Mouse (Mus musculus) granulocyte monocyte progenitor cell, adult 5-6 weeks (primary cell): ENCODE data around the gene Foxj2. TPM values are rescaled to one million over a fixed set of nuclear protein-coding genes. Genes with fewer than 3 reads are reported as not detected.

ENCODE experiments used
- ATAC-seq: replicated peaks from 2 replicates; pipeline ENCODE4 v1.8.0; 2016; ENCODE audit warnings: mild to moderate bottlenecking, moderate TSS enrichment, inconsistent platforms; ENCODE audit not compliant: poor library complexity, severe bottlenecking
- total RNA-seq, 2 experiments: library from RNA; stranded (forward) in 1 of 2; stranded (reverse) in 1 of 2; fragments of 200-712, 200-1000 nt in 1 of 2; fragments of >200 nt in 1 of 2; fragmentation: Nextera tagmentation in 1 of 2; gene quantifications; 2 replicates each; pipeline ENCODE4 v1.2.3; 2014 to 2017

The Foxj2 gene
- total RNA-seq, 2 experiments from 2014 or later = 3.5 to 8.1 TPM

- ATAC-seq = peak; percentile 48
These were observed 7.7 kb upstream of the Foxj2 start for GRCm38 (mm10) chr6:122811771-122812600.

GRCm38 (mm10) chr6:122812716-122813115 lies 7.0 kb upstream of the Foxj2 start:
- no peak for ATAC-seq

- ATAC-seq = no peak
These were observed 6.1 kb upstream of the Foxj2 start for GRCm38 (mm10) chr6:122813640-122814039.

- ATAC-seq = peak; percentile 33
These were observed 521 bp downstream of the Foxj2 start for GRCm38 (mm10) chr6:122820071-122820798.

GRCm38 (mm10) chr6:122820799-122821650 lies 1.3 kb downstream of the Foxj2 start:
- ATAC-seq = no peak

- 0 out of 2 replicates have a peak, but pooled peaks have one; percentile 18 for ATAC-seq
These were observed 2.1 kb downstream of the Foxj2 start for GRCm38 (mm10) chr6:122821822-122822221.

GRCm38 (mm10) chr6:122824086-122824485 lies 4.4 kb downstream of the Foxj2 start:
- ATAC-seq = no peak

GRCm38 (mm10) chr6:122825166-122825565 lies 5.5 kb downstream of the Foxj2 start:
- ATAC-seq = no peak

GRCm38 (mm10) chr6:122825923-122826742 lies 6.4 kb downstream of the Foxj2 start:
- peak; percentile 73 for ATAC-seq

- ATAC-seq = peak; percentile 59
These were observed 8.4 kb downstream of the Foxj2 start for GRCm38 (mm10) chr6:122828086-122828485.

- no peak for ATAC-seq
These were observed 13.2 kb downstream of the Foxj2 start for GRCm38 (mm10) chr6:122832880-122833279.

GRCm38 (mm10) chr6:122834365-122834764 lies 14.7 kb downstream of the Foxj2 start:
- ATAC-seq = peak; percentile 91

- ATAC-seq = no peak
These were observed 17.3 kb downstream of the Foxj2 start for GRCm38 (mm10) chr6:122836974-122837373.

GRCm38 (mm10) chr6:122837539-122837938 lies 17.8 kb downstream of the Foxj2 start:
- no peak for ATAC-seq

GRCm38 (mm10) chr6:122843759-122844158 lies 24.0 kb downstream of the Foxj2 start:
- no peak for ATAC-seq

GRCm38 (mm10) chr6:122852696-122853095 lies 33.0 kb downstream of the Foxj2 start:
- ATAC-seq = peak; percentile 91

- no peak for ATAC-seq
These were observed 34.8 kb downstream of the Foxj2 start for GRCm38 (mm10) chr6:122854552-122854951.

GRCm38 (mm10) chr6:122855955-122856354 lies 36.2 kb downstream of the Foxj2 start, which contains the start of gene C3ar1:
Gene C3ar1 (minus strand): TSS chr6:122856161.
- peak; percentile 84 for ATAC-seq

GRCm38 (mm10) chr6:122862434-122862833 lies 42.7 kb downstream of the Foxj2 start:
- no peak for ATAC-seq

- peak; percentile 99 for ATAC-seq
These were observed 43.2 kb downstream of the Foxj2 start for GRCm38 (mm10) chr6:122862871-122863270.
